Mouse (Mus musculus): ENCODE measurements around the gene Tmem189. TPM values are rescaled to one million over a fixed set of nuclear protein-coding genes. Genes with fewer than 3 reads are reported as not detected.

Tmem189 gene
- polyA plus RNA-seq, 1 experiment from 2014 or later: 55.1 TPM

GRCm38 (mm10) chr2:167660611-167660971 is 29.0 kb downstream of the Tmem189 start:
- Histone ChIP-seq H3K4me3 (ENCODE audit: low read depth, low read length) (peak overlapping the region; percentile 80), H3K27ac (ENCODE audit: low read length) (peak overlapping the region; percentile 84), H3K27me3 (replicated peaks; ENCODE audit: insufficient read depth, low read length) (no peaks in the 10 kb centered on the region), H3K9ac (replicated peaks; ENCODE audit: low read depth) (peak overlapping the region; percentile 86), H3K4me2 (replicated peaks; ENCODE audit: low read depth, low read length) (peak overlapping the region; percentile 86), H3K9me3 (ENCODE audit: low read length) (no peaks in the 10 kb centered on the region), H3K36me3 (ENCODE audit: insufficient read depth, low read length) (no peaks in the 10 kb centered on the region), H3K4me1 (ENCODE audit: insufficient read depth, low read depth, low read length) (peaks cover 30% of the 10 kb centered on the region)
- ATAC-seq: no peak
- TF ChIP-seq CTCF (IDR thresholded peaks at IDR 0.05) (no peak), EP300 (IDR thresholded peaks at IDR 0.05) (no peak)
- WGBS: 1% methylated on average over 12 of the region's 12 CpGs
- DNase-seq (ENCODE audit: low spot score): peak; percentile 46

GRCm38 (mm10) chr2:167659847-167660610 is 29.6 kb downstream of the Tmem189 start:
- Histone ChIP-seq H3K9me3 (ENCODE audit: low read length) (no peaks in the 10 kb centered on the region), H3K27me3 (replicated peaks; ENCODE audit: insufficient read depth, low read length) (no peaks in the 10 kb centered on the region), H3K4me1 (ENCODE audit: insufficient read depth, low read depth, low read length) (peaks cover 30% of the 10 kb centered on the region), H3K9ac (replicated peaks; ENCODE audit: low read depth) (peak overlapping the region; percentile 86), H3K36me3 (ENCODE audit: insufficient read depth, low read length) (no peaks in the 10 kb centered on the region), H3K27ac (ENCODE audit: low read length) (peak overlapping the region; percentile 84), H3K4me3 (ENCODE audit: low read depth, low read length) (peak overlapping the region; percentile 80), H3K4me2 (replicated peaks; ENCODE audit: low read depth, low read length) (peak overlapping the region; percentile 86)
- DNase-seq (ENCODE audit: low spot score) (peak; percentile 80), ATAC-seq (peak; percentile 62)
- 14% methylated on average over 13 of the region's 13 CpGs for WGBS
- no peak for TF ChIP-seq CTCF (IDR thresholded peaks at IDR 0.05)
- peak; percentile 6; the same call in 1 of the 2 replicates for TF ChIP-seq EP300 (IDR thresholded peaks at IDR 0.05)

DNA sequence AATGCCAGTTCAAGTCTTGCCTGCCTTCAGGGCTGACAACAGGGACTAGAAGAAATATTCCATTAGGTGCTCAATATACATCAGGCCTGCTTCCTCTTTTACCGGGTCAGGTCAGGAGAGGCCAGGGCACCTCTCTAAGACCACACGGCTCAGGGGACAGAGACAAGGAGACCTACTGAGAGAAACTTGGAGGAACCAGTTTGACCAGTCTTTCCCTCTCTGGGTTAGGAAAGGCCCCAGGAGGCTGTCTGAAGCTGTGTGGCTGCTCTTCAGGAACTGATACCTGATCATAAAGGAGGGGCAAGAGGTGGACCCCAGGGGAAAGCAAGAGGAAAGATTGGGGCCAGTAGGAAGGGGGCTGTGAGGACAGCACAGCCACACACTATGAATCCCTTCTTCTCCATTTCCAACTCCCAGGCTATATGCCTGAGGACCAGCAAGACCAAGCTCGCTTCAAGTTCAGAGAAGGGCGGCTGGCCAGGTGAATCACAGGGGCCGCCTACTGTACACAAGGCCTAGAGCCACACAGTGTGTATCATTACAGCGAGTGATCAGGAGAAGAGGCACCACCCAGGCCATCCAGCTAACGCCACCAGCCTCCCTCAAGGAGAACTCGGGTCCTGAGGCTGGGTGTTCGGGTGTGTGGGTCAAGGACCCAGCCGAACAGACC is 30.3 kb downstream of the Tmem189 start:
- Histone ChIP-seq H3K9ac (replicated peaks; ENCODE audit: low read depth) (0 out of 2 replicates have a peak overlapping the region, but pooled peaks have one; percentile 19), H3K36me3 (ENCODE audit: insufficient read depth, low read length) (no peaks in the 10 kb centered on the region), H3K4me1 (ENCODE audit: insufficient read depth, low read depth, low read length) (peaks cover 30% of the 10 kb centered on the region), H3K4me2 (replicated peaks; ENCODE audit: low read depth, low read length) (peak overlapping the region; percentile 86), H3K27ac (ENCODE audit: low read length) (peak overlapping the region; percentile 84), H3K9me3 (ENCODE audit: low read length) (no peaks in the 10 kb centered on the region), H3K4me3 (ENCODE audit: low read depth, low read length) (peak overlapping the region; percentile 80; the same call in 1 of the 2 replicates), H3K27me3 (replicated peaks; ENCODE audit: insufficient read depth, low read length) (no peaks in the 10 kb centered on the region)
- DNase-seq (ENCODE audit: low spot score) (peak; percentile 69), ATAC-seq (peak; percentile 11)
- TF ChIP-seq CTCF (IDR thresholded peaks at IDR 0.05) (no peak), EP300 (IDR thresholded peaks at IDR 0.05) (no peak)
- 50% methylated on average over 10 of the region's 10 CpGs for WGBS

DNA sequence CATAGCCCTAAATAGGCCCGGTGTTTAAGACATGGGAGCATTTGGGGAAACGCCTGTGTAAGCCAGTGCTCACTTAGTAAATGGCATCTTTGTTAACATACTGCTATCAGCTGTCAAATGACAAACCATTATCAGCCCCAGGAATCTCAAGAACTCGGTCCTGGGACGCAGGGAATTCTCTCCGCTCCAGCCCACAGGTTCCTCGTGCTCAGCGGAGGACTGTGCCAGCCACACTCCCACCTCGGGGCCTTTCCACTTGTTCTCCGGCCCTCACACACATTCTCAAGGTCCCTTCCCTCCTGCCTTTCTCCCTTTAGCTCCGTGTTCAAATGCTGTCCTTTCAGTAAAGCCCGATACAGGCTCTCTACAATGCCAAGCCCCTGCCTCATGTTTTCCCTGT is 30.9 kb downstream of the Tmem189 start:
- H3K9ac ChIP-seq (replicated peaks; ENCODE audit: low read depth): peak overlapping the region; percentile 19; the same call in 1 of the 2 replicates
- H3K4me1 ChIP-seq (ENCODE audit: insufficient read depth, low read depth, low read length): peaks cover 30% of the 10 kb centered on the region
- 0 out of 2 replicates have a peak, but pooled peaks cover 4% of the 10 kb centered on the region for H3K36me3 ChIP-seq (ENCODE audit: insufficient read depth, low read length)
- TF ChIP-seq CTCF (IDR thresholded peaks at IDR 0.05) (no peak), EP300 (IDR thresholded peaks at IDR 0.05) (no peak)
- H3K4me3 ChIP-seq (ENCODE audit: low read depth, low read length): no peak overlapping the region
- H3K4me2 ChIP-seq (replicated peaks; ENCODE audit: low read depth, low read length): peak overlapping the region; percentile 86; the same call in 1 of the 2 replicates
- WGBS: 55% methylated on average over 11 of the region's 11 CpGs
- peak overlapping the region; percentile 43 for H3K27ac ChIP-seq (ENCODE audit: low read length)
- no peak for DNase-seq (ENCODE audit: low spot score)
- no peaks in the 10 kb centered on the region for H3K27me3 ChIP-seq (replicated peaks; ENCODE audit: insufficient read depth, low read length)
- ATAC-seq: no peak
- no peaks in the 10 kb centered on the region for H3K9me3 ChIP-seq (ENCODE audit: low read length)

DNA sequence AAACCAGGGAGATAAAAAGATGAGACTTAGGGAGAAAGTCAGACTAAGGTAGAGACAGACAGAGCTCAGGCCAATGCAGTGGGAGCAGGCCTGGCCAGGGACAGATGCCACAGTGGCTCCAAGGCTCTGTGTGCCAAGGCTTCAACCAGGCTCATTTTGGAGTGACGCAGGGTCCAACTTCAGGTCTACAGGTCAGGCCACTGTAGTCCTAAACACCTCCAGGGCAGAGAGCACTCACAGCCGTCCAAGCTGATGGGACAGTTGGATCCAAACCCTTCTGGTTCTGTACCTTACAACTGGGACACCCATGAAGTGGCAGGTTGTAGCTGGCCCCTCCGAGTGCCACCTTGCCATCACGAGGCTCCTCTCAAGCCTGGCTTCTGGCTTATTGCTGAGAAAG is 31.6 kb downstream of the Tmem189 start:
- DNase-seq (ENCODE audit: low spot score) (no peak), ATAC-seq (no peak)
- H3K9me3 ChIP-seq (ENCODE audit: low read length): no peaks in the 10 kb centered on the region
- H3K4me1 ChIP-seq (ENCODE audit: insufficient read depth, low read depth, low read length): peaks cover 30% of the 10 kb centered on the region
- H3K27ac ChIP-seq (ENCODE audit: low read length): no peak overlapping the region
- H3K4me3 ChIP-seq (ENCODE audit: low read depth, low read length): no peak overlapping the region
- H3K27me3 ChIP-seq (replicated peaks; ENCODE audit: insufficient read depth, low read length): no peaks in the 10 kb centered on the region
- no peak for TF ChIP-seq CTCF (IDR thresholded peaks at IDR 0.05)
- no peak for TF ChIP-seq EP300 (IDR thresholded peaks at IDR 0.05)
- H3K9ac ChIP-seq (replicated peaks; ENCODE audit: low read depth): no peak overlapping the region
- H3K36me3 ChIP-seq (ENCODE audit: insufficient read depth, low read length): 0 out of 2 replicates have a peak, but pooled peaks cover 4% of the 10 kb centered on the region
- 0 out of 2 replicates have a peak overlapping the region, but pooled peaks have one; percentile 86 for H3K4me2 ChIP-seq (replicated peaks; ENCODE audit: low read depth, low read length)
- 80% methylated on average over 4 of the region's 4 CpGs for WGBS
